Mouse (Mus musculus) spleen, adult 18-20 months (tissue): ENCODE results near the gene Rmdn2.

Source experiments
- DNase-seq, 2 experiments: peaks; one replicate each; pipeline ENCODE4 v3.0.0; 2022; ENCODE audit warnings: mixed read lengths in 2 of 2

The Rmdn2 gene

GRCm38 (mm10) chr17:79616621-79617020, 5.0 kb downstream of the Rmdn2 start:
- DNase-seq: no peak

- DNase-seq: no peak
These were observed 6.8 kb downstream of the Rmdn2 start for GRCm38 (mm10) chr17:79618455-79618854.

DNA sequence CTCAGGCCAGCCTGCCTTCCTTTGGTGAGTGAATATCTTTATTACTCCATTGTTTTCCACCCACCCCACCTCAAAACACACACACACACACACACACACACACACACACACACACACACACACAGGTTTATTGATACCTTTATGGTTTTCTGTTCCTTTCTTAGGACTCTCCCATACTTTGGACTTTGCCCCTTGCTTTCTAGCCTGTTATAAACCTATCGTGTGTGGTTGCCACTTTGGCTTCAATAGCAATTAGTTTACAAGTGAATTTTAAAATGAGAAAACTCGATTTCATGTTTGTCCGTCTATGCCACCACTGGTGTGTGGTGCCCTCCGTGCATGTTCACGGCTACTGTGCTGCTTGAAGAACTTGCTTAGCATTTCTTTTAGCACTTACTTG, 7.3 kb downstream of the Rmdn2 start:
- no peak for DNase-seq

DNA sequence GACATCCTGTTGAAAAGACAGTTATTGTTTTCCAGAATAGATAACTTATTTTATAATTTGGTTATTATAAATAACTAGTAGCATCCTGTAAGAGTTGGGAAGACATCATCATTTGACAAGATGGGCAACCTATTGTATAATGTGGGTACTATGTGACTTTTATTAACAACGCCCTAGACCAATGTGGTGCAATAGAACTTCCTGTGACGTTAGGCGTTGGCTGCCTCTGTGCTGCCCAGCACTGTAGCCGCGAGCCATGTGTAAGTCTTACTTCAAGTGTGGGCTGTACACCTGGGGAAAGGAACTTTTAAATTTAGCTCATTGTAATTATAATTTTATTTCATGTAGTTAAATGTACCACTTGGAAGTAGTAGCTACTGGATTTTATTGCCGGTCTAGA, 10.4 kb downstream of the Rmdn2 start:
- no peak for DNase-seq

GRCm38 (mm10) chr17:79622574-79622973, 10.9 kb downstream of the Rmdn2 start:
- no peak for DNase-seq

GRCm38 (mm10) chr17:79623841-79624240, 12.2 kb downstream of the Rmdn2 start:
- DNase-seq: no peak

- no peak for DNase-seq
These were observed 14.7 kb downstream of the Rmdn2 start for GRCm38 (mm10) chr17:79626241-79626816.

GRCm38 (mm10) chr17:79649893-79650292, 38.2 kb downstream of the Rmdn2 start:
- DNase-seq: no peak

- DNase-seq: no peak
These were observed 38.6 kb downstream of the Rmdn2 start for GRCm38 (mm10) chr17:79650297-79650696.

DNA sequence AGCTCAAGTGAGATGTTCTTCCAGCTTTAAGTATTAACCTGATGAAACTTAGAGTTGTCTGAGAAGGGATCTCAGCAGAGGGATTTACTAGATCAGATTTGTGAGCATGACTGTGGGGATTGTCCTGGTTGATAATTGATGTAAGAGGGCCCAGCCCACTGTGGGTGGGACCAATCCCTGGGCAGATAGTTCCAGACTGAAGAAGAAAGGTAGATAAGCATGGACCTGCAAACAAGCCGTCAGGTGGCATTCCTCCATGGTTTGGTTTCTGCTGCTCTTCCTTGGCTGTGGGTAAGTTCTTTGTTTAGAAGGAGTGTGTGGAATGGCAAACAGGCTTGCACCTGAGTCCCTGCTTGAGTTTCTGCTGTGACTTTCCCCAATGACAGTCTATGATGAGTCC, 41.5 kb downstream of the Rmdn2 start:
- DNase-seq: no peak

DNA sequence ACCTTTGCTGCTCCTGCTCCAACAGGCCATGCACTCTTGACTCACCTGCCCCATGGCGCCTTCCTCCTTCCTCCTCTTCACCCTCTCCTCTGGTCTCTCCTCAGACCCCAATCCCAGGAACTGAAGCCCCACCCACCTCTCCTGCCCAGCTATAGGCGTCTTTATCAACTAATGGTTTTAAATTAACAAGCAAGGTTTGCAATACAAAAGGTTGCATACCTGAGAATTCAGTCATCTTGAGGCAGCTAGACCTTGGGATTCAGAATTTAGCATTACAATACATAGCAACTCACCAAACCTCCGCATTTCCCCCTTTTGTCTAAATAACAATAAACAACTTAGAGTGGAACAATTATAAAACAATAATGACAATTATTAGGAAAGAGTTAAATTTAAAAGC, 42.5 kb downstream of the Rmdn2 start:
- no peak for DNase-seq

- no peak for DNase-seq
These were observed 46.1 kb downstream of the Rmdn2 start for GRCm38 (mm10) chr17:79657785-79658184.

DNA sequence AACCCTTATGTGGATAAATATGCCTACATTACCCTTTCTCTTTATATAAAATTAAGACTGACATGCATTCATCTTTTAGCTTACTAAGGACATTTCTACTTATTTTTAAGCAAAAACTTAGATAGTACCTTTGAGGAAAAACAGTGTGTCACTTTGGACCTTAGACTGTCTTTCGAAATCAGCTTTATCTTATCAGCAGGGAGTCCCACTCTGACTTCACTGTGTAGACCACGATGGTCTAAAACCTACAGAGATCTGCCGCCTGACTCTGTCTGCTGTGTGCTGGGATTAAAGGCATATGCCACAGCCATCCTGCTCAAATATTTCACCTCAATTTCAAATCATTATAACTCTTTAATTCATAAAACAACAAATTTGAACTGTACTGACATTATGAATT, 46.8 kb downstream of the Rmdn2 start:
- no peak for DNase-seq

GRCm38 (mm10) chr17:79658863-79659262, 47.2 kb downstream of the Rmdn2 start:
- no peak for DNase-seq

DNA sequence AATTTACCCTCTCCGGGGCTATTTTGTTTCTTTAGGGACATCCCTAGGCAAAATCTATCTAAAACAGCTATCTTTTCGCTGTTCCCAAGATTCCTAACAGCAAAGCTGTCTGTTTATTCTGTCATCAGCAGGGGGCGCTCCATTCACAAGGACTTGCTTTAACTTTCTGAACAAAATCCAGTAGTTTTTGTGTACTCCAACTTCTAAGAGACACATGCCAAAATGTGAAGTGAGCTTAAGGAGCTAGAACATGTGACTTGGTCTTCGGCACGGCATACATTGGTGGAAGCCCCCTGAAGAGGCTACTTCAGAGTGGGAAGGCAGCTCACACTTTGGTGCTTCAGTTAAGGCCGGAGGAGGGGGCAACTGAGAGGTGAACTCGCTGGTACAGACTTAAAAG, 49.7 kb downstream of the Rmdn2 start:
- DNase-seq: peak in 1 of 2 experiments; percentile 47

DNA sequence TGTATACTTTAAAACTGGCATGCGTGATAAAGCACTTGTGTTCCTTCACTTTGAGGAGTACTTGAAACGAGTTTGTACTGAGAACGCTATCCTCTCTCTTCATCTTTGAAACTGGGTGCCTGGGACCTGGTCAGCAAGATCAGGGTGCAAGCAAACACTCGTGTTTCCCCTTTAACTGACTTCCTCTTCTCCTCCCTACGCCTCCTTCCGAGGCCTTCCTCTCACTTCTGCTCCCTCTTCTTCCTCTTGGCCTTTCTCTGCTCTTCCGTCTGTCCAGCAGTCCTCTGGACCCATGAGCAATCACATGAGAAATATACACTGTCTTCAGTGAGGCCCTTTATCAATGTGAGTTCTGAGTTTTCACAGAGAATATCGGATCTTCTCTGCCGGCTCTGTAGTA, 50.2 kb downstream of the Rmdn2 start:
- no peak for DNase-seq

DNA sequence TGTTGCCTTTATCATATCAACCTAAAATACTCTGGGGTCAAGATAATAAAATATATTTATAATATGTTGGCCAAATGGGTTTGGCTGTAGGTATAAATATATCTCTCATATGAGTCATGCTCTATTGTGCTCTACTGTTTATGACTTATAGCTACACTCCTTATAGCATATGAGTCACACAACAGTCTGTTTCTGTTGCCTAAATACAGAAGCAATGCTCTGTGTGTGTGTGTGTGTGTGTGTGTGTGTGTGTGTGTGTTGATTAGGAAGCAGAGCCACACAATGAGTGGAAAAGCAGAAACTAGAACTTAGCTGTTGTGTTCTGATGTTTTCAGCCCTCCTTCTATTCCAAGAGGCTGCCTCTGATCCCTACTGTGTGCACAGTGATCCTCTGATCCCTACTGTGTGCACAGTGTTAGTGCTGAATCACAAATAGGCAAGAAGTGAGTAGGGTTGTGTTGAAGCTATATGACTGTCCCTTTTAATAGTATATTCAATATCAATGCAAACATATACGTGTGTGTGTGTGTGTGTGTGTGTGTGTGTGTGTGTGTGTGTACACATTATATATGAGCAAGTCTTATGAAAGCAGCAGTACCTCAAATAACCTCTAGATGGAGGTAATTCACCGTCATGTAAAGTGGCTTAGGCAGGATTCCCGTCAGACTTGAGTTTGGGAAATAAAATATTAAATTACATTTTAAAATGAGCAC, 51.9 kb downstream of the Rmdn2 start:
- DNase-seq: no peak

DNA sequence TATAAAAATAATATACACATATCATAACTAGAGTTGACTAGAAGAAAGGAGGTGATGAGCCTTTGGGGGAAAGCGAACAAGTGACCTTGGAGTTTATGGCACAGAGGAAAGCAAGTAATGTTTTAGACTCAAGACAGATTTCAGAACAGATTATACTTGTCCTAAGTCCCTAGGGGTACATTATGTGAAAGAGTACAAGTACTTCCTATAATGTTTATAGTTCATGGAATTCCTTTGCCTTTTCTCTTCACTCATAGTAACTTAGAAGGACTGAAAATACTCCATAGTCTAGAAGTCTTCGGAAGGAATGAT, 52.4 kb downstream of the Rmdn2 start:
- no peak for DNase-seq

- no peak for DNase-seq
These were observed 59.2 kb downstream of the Rmdn2 start for GRCm38 (mm10) chr17:79670837-79671236.

GRCm38 (mm10) chr17:79695106-79695505, 83.4 kb downstream of the Rmdn2 start:
- DNase-seq: no peak

- DNase-seq: no peak
These were observed 83.9 kb downstream of the Rmdn2 start for GRCm38 (mm10) chr17:79695541-79695940.

DNA sequence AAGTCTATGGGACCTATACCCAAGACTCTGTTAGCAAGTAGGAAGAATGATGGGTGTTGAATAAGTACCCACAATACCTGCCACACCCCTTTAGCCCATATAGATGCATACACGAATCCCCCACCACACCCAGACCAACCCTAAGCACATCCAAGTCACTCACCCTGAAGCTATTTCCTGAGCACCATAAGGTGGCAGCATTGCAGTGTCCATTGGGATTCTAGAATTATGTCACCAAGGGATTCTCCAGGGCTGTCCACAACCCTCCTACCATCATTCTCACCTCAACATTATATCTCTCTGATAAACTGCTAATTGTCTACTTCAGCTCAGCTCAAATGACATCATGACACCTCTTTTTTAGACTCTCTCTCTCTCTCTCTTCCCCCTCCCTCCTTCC, 87.5 kb downstream of the Rmdn2 start:
- DNase-seq: no peak

GRCm38 (mm10) chr17:79700871-79701270, 89.2 kb downstream of the Rmdn2 start:
- DNase-seq: no peak

DNA sequence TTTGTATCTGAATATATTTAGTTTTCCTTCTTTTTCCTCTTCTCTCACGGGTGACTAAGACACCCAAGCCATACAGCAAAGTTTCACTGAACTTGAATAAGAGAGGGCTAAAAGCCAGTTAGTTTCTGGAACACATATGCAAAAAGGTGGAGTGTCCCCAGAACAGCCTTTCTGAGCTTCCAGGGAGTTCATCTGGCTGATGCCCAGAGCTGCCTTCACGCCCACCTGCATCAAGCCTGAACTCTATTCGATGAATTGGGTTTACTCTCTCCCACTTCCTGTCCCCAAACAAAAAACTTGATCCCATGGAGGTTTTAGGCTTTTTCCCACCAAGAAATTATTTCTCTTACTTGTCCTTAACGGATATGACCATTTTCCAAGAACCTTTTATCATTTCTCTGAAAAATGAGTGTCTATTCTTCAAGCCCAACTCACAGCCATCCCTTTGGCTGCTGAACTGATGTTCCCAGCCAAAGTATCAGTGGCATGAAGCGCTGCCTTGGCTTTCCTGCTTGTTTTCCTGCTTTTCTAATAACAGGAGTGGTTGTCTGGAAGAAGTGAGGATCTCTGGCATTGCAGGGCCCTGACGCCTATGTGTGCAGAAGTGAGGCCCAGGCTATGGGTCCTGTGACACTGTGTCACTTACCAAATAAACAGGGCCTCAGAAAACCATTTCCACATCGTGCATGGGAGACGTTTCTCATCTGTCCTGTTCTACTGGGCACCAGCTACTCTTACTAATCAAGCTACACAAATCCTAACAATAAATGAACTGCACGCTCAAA, 94.2 kb downstream of the Rmdn2 start:
- no peak for DNase-seq
